Mouse (Mus musculus) MEL (cell line): Measurements from ENCODE around the gene Flt3l.

Source experiments
- POLR2A ChIP-seq, 2 experiments: IDR thresholded peaks; 2 replicates each; pipeline ENCODE4 v1.6.1; 2011 to 2012; ENCODE audit warnings: low read length in 2 of 2, mild to moderate bottlenecking in 2 of 2, control low read depth in 1 of 2, improper control_type of control experiment in 1 of 2, low read depth in 1 of 2, moderate library complexity in 1 of 2; ENCODE audit not compliant: control insufficient read depth in 1 of 2, insufficient read depth in 1 of 2, poor library complexity in 1 of 2
- ZC3H11A ChIP-seq: IDR thresholded peaks from 2 replicates; pipeline ENCODE4 v1.6.1; 2012; ENCODE audit warnings: low read depth, mild to moderate bottlenecking, inconsistent platforms, low read length, improper control_type of control experiment

GRCm38 (mm10) chr7:45128624-45129246, 7.5 kb downstream of the Flt3l start, which contains the start of gene Rpl13a:
- TF ChIP-seq ZC3H11A: no peak
- peak; percentile 82 to 91; a peak in 3 of 4 replicates for TF ChIP-seq POLR2A (IDR thresholded peaks at IDR 0.05; ENCODE audit: control insufficient read depth in 1 of 2, insufficient read depth in 1 of 2, low read depth in 1 of 2, low read length in 2 of 2, poor library complexity in 1 of 2)
